Mouse (Mus musculus): Measurements from ENCODE around the gene Tbkbp1. TPM values are rescaled to one million over a fixed set of nuclear protein-coding genes. Genes with fewer than 3 reads are reported as not detected.

Gene Tbkbp1
- polyA plus RNA-seq, 1 experiment from 2014 or later, result 5.8 TPM

GRCm38 (mm10) chr11:97086365-97086764, 64.9 kb downstream of the Tbkbp1 start:
- Histone ChIP-seq H3K4me2 (ENCODE audit: low read depth) (no peak overlapping the region), H3K27me3 (ENCODE audit: control insufficient read depth, insufficient read depth, low read length) (no peaks in the 10 kb centered on the region), H3K9me3 (ENCODE audit: control insufficient read depth, low read length) (0 out of 2 replicates have a peak, but pooled peaks cover 5% of the 10 kb centered on the region), H3K4me1 (ENCODE audit: control insufficient read depth, insufficient read depth, low read length) (no peaks in the 10 kb centered on the region), H3K4me3 (ENCODE audit: low read depth, low read length) (no peak overlapping the region), H3K27ac (ENCODE audit: low read depth, low read length) (no peak overlapping the region), H3K36me3 (ENCODE audit: control insufficient read depth, insufficient read depth, low read length) (no peaks in the 10 kb centered on the region), H3K9ac (ENCODE audit: low read length) (no peak overlapping the region)
- WGBS, result 77% methylated on average over 6 of the region's 6 CpGs
- no peak for ATAC-seq (ENCODE audit: insufficient read depth, low FRiP score, low TSS enrichment)
- no peak for DNase-seq (ENCODE audit: low spot score)

Small RNA genes lying within 50 kb of the gene (microRNA-seq; reads per million reads assigned to microRNA genes)
- not detected for gene Mir7235

Other genes with a start within 250 kb of the Tbkbp1 start
- 92.7 and 93.1 TPM in 2 replicates for gene Cdk5rap3, start 235.0 kb downstream of the Tbkbp1 start, polyA plus RNA-seq (2014; fragmentation: Nextera tagmentation; extraction: Ambion mirVana)
- 0.57 and 0.78 TPM in 2 replicates for gene Prr15l, start 223.4 kb downstream of the Tbkbp1 start, polyA plus RNA-seq (2014; fragmentation: Nextera tagmentation; extraction: Ambion mirVana)
- 24.0 and 26.2 TPM in 2 replicates for gene Pnpo, start 207.5 kb downstream of the Tbkbp1 start, polyA plus RNA-seq (2014; fragmentation: Nextera tagmentation; extraction: Ambion mirVana)
- 26.9 and 29.4 TPM in 2 replicates for gene Sp2, start 168.5 kb downstream of the Tbkbp1 start, polyA plus RNA-seq (2014; fragmentation: Nextera tagmentation; extraction: Ambion mirVana)
- 0.09 and 0.20 TPM in 2 replicates for gene Sp6, start 138.1 kb downstream of the Tbkbp1 start, polyA plus RNA-seq (2014; fragmentation: Nextera tagmentation; extraction: Ambion mirVana)
- gene Scrn2, start 121.6 kb downstream of the Tbkbp1 start, polyA plus RNA-seq (2014; fragmentation: Nextera tagmentation; extraction: Ambion mirVana), result 20.9 and 26.5 TPM in 2 replicates
- gene Lrrc46, start 110.1 kb downstream of the Tbkbp1 start, polyA plus RNA-seq (2014; fragmentation: Nextera tagmentation; extraction: Ambion mirVana), result 2.7 and 3.1 TPM in 2 replicates
- gene Mrpl10, start 109.9 kb downstream of the Tbkbp1 start, polyA plus RNA-seq (2014; fragmentation: Nextera tagmentation; extraction: Ambion mirVana), result 75.8 and 78.7 TPM in 2 replicates
- 5.3 and 7.2 TPM in 2 replicates for gene Osbpl7, start 100.9 kb downstream of the Tbkbp1 start, polyA plus RNA-seq (2014; fragmentation: Nextera tagmentation; extraction: Ambion mirVana)
- gene Tbx21, start 36.2 kb downstream of the Tbkbp1 start, polyA plus RNA-seq (2014; fragmentation: Nextera tagmentation; extraction: Ambion mirVana), result 0.19 and 0.21 TPM in 2 replicates
- gene Kpnb1, start 36.4 kb upstream of the Tbkbp1 start, polyA plus RNA-seq (2014; fragmentation: Nextera tagmentation; extraction: Ambion mirVana), result 85.3 and 86.7 TPM in 2 replicates
- gene Npepps, start 129.1 kb upstream of the Tbkbp1 start, polyA plus RNA-seq (2014; fragmentation: Nextera tagmentation; extraction: Ambion mirVana), result 98.6 and 102 TPM in 2 replicates
- 49.0 and 52.9 TPM in 2 replicates for gene Mrpl45, start 164.2 kb upstream of the Tbkbp1 start, polyA plus RNA-seq (2014; fragmentation: Nextera tagmentation; extraction: Ambion mirVana)
- 0.04 and 0.08 TPM in 2 replicates for gene Gpr179, start 200.6 kb upstream of the Tbkbp1 start, polyA plus RNA-seq (2014; fragmentation: Nextera tagmentation; extraction: Ambion mirVana)
- gene Socs7, start 211.1 kb upstream of the Tbkbp1 start, polyA plus RNA-seq (2014; fragmentation: Nextera tagmentation; extraction: Ambion mirVana), result 3.1 and 3.2 TPM in 2 replicates

Measured in neural tube, embryonic 11.5 days (tissue).